ENCODE assay signal across 21 mouse cellular contexts in genomic region chr14:72738217-72738616, GRCm38 (mm10). TPM values are rescaled to one million over a fixed set of nuclear protein-coding genes. Genes with fewer than 3 reads are reported as not detected.
DNase-seq lines count a peak whose midpoint lies in the region; ATAC-seq and TF ChIP-seq lines count a peak whose summit lies in the region.
"Had no signal": no experiment of that assay in that cellular context is flagged by ENCODE, and none has a peak within 500 bp of the region (broad histone marks: within the 10 kb centered on the region; RNA-seq: fewer than 3 reads in every experiment).

No protein-coding gene starts in this region.

- no peak for TF ChIP-seq CTCF in C2C12 (IDR thresholded peaks at IDR 0.05; ENCODE audit: control insufficient read depth, insufficient read depth, insufficient read length)

- intact Hi-C loops in heart, postnatal 10 days (cut with DNase I), result no loop called here

- no peak overlapping the region for H3K9ac ChIP-seq in forebrain, embryonic 12.5 days
- H3K9ac ChIP-seq: forebrain, embryonic 13.5 days; hindbrain, embryonic 12.5 days; neural tube, embryonic 13.5 days; stomach, embryonic 15.5 days had no signal

- H3ac ChIP-seq in C2C12 (ENCODE audit: control insufficient read depth, insufficient read length, low read depth), result no peak overlapping the region

- H3K79me3 ChIP-seq in C2C12 (ENCODE audit: low read depth), result no peaks in the 10 kb centered on the region

- no peak overlapping the region for H3K4me2 ChIP-seq in forebrain, embryonic 12.5 days
- H3K4me2 ChIP-seq: forebrain, embryonic 13.5 days; hindbrain, embryonic 12.5 days; midbrain, embryonic 11.5 days; neural tube, embryonic 13.5 days; stomach, embryonic 15.5 days had no signal

- no peaks in the 10 kb centered on the region for H3K9me3 ChIP-seq in forebrain, embryonic 12.5 days
- H3K9me3 ChIP-seq: forebrain, embryonic 13.5 days; hindbrain, embryonic 12.5 days; neural tube, embryonic 13.5 days; stomach, embryonic 15.5 days had no signal

- no peak overlapping the region for H3K27ac ChIP-seq in forebrain, embryonic 12.5 days
- H3K27ac ChIP-seq: forebrain, embryonic 13.5 days; hindbrain, embryonic 12.5 days; neural tube, embryonic 13.5 days; stomach, embryonic 15.5 days had no signal

- WGBS in forebrain, embryonic 12.5 days, result 88% methylated on average over 4 of the region's 4 CpGs

- no peaks in the 10 kb centered on the region for H3K36me3 ChIP-seq in C2C12 (ENCODE audit: control insufficient read depth, insufficient read depth)
- no peaks in the 10 kb centered on the region for H3K36me3 ChIP-seq in forebrain, embryonic 12.5 days (replicated peaks)
- H3K36me3 ChIP-seq: hindbrain, embryonic 12.5 days; neural tube, embryonic 13.5 days; stomach, embryonic 15.5 days had no signal

- H3K27me3 ChIP-seq in C2C12 (ENCODE audit: control insufficient read depth, insufficient read depth, insufficient read length), result no peaks in the 10 kb centered on the region
- no peaks in the 10 kb centered on the region; the same call in 1 of the 2 replicates for H3K27me3 ChIP-seq in forebrain, embryonic 12.5 days
- H3K27me3 ChIP-seq: forebrain, embryonic 13.5 days; hindbrain, embryonic 12.5 days; neural tube, embryonic 13.5 days; stomach, embryonic 15.5 days had no signal

- DNase-seq in adrenal gland, adult 2 months, result peak; percentile 79
- no peak for DNase-seq in heart, postnatal 10 days
- no peak for DNase-seq in gastrocnemius, postnatal 25 days
- DNase-seq in urinary bladder, postnatal 4 days (ENCODE audit: low spot score in 2 of 2), result no peak
- DNase-seq: cerebellum, adult 9-10 months; gastrocnemius, postnatal 14 days; kidney, adult 8-10 months; kidney, postnatal 25 days; left cerebral cortex, postnatal 4 days; liver; right cerebral cortex, postnatal 25 days; thymus, adult 2 months had no signal

- no peak overlapping the region for H3K4me3 ChIP-seq in C2C12 (ENCODE audit: insufficient read depth, poor library complexity, severe bottlenecking)
- no peak overlapping the region for H3K4me3 ChIP-seq in forebrain, embryonic 12.5 days (replicated peaks)
- H3K4me3 ChIP-seq: forebrain, embryonic 13.5 days; hindbrain, embryonic 12.5 days; neural tube, embryonic 13.5 days; stomach, embryonic 15.5 days had no signal

- peak; percentile 39 for ATAC-seq in common myeloid progenitor, adult 5-6 weeks (replicated peaks; ENCODE audit: low read depth, poor library complexity, severe bottlenecking)
- ATAC-seq in forebrain, embryonic 12.5 days (ENCODE audit: low FRiP score), result no peak
- ATAC-seq: forebrain, embryonic 13.5 days; inflammation-experienced regulatory T-cells, adult 6 months had no signal

- H3K79me2 ChIP-seq in C2C12 (ENCODE audit: control insufficient read depth, insufficient read depth), result no peaks in the 10 kb centered on the region

- no peaks in the 10 kb centered on the region; the same call in 1 of the 2 replicates for H3K4me1 ChIP-seq in forebrain, embryonic 12.5 days
- H3K4me1 ChIP-seq: hindbrain, embryonic 12.5 days; stomach, embryonic 15.5 days had no signal

TF ChIP-seq in C2C12, 6 proteins besides CTCF, POLR2A, EP300 and RAD21:
- TF ChIP-seq CEBPB (IDR thresholded peaks at IDR 0.05; ENCODE audit: low read depth) (no peak), MYOG (IDR thresholded peaks at IDR 0.05; ENCODE audit: control insufficient read depth, extremely low read depth, insufficient read length) (no peak), MYOD1 (IDR thresholded peaks at IDR 0.05; ENCODE audit: control insufficient read depth, insufficient read length, low read depth) (peak; percentile 95), MAX (IDR thresholded peaks at IDR 0.05) (peak; percentile 47), FOSL1 (IDR thresholded peaks at IDR 0.05; ENCODE audit: insufficient read depth, low read length, poor library complexity, severe bottlenecking) (peak; percentile 95)

RNA-seq across cellular contexts. Expression of gene Fndc3a, which starts 28.4 kb away (rescaled TPM):
- polyA plus RNA-seq in C2C12 (2012; fragmentation: generic; extraction: Trizol), result 9.0 TPM
- total RNA-seq in adrenal gland, adult 2 months (2021), result 10 to 100 TPM; 57.4 to 74.8 TPM
- 19.9 and 48.9 TPM in 2 replicates for polyA plus RNA-seq in adrenal gland, adult 2 months (2012; rRNA removed)
- 37.3 and 43.8 TPM in 2 replicates for total RNA-seq in common myeloid progenitor, adult 5-6 weeks (2017)
- 10 to 100 TPM; 13.8 to 19.8 TPM for total RNA-seq in heart, postnatal 10 days (2021)
- 1 to 10 TPM; 7.9 to 8.5 TPM for total RNA-seq in gastrocnemius, postnatal 25 days (2021)
- polyA plus RNA-seq in forebrain, embryonic 12.5 days (2016; fragmentation: Nextera tagmentation; extraction: Ambion mirVana), result 45.4 and 46.6 TPM in 2 replicates
